Mouse (Mus musculus) C2C12 (cell line): Measurements from ENCODE around the gene L3mbtl4. TPM values are rescaled to one million over a fixed set of nuclear protein-coding genes. Genes with fewer than 3 reads are reported as not detected.
"Not testable (repeated sequence)": the region's sequence is repeated elsewhere in the genome, so short reads cannot be mapped to it uniquely, and the experiment has no call there.

Experiments
- H3K27me3 ChIP-seq: one replicate; pipeline ENCODE4 v1.6.1; 2011; ENCODE audit not compliant: control insufficient read depth, insufficient read depth, insufficient read length
- H3K36me3 ChIP-seq: one replicate; pipeline ENCODE4 v1.6.1; 2011; ENCODE audit not compliant: control insufficient read depth, insufficient read depth
- H3K4me3 ChIP-seq: one replicate; pipeline ENCODE4 v1.5.1; 2011; ENCODE audit warnings: mild to moderate bottlenecking, control low read depth; ENCODE audit not compliant: poor library complexity, insufficient read depth, severe bottlenecking
- H3K79me2 ChIP-seq: one replicate; pipeline ENCODE4 v1.6.1; 2011; ENCODE audit not compliant: control insufficient read depth, insufficient read depth
- H3K79me3 ChIP-seq: one replicate; pipeline ENCODE4 v1.6.1; 2011; ENCODE audit warnings: low read depth, control low read depth
- H3ac ChIP-seq: one replicate; pipeline ENCODE3; 2011; ENCODE audit warnings: low read depth; ENCODE audit not compliant: control insufficient read depth, insufficient read length
- CEBPB ChIP-seq: IDR thresholded peaks from one replicate; pipeline ENCODE4 v1.6.1; 2011; ENCODE audit warnings: low read depth, mild to moderate bottlenecking, control low read depth, moderate library complexity
- CTCF ChIP-seq: IDR thresholded peaks from one replicate; pipeline ENCODE4 v1.5.1; 2011; ENCODE audit not compliant: control insufficient read depth, insufficient read depth, insufficient read length
- FOSL1 ChIP-seq: IDR thresholded peaks from one replicate; pipeline ENCODE4 v1.8.0; 2011; ENCODE audit warnings: mild to moderate bottlenecking, low read length; ENCODE audit not compliant: poor library complexity, insufficient read depth, severe bottlenecking
- MAX ChIP-seq: IDR thresholded peaks from one replicate; pipeline ENCODE4 v1.6.1; 2011; ENCODE audit warnings: mild to moderate bottlenecking, control low read depth
- MYOD1 ChIP-seq: IDR thresholded peaks from one replicate; pipeline ENCODE4 v1.6.1; 2011; ENCODE audit warnings: low read depth; ENCODE audit not compliant: control insufficient read depth, insufficient read length
- MYOG ChIP-seq: IDR thresholded peaks from one replicate; pipeline ENCODE4 v1.6.1; 2011; ENCODE audit not compliant: control insufficient read depth, insufficient read length; ENCODE audit errors: extremely low read depth
- USF1 ChIP-seq: IDR thresholded peaks from one replicate; pipeline ENCODE4 v1.6.1; 2011; ENCODE audit warnings: low read depth, mild to moderate bottlenecking, control low read depth, moderate library complexity
- polyA plus RNA-seq: library from polyadenylated mRNA; unstranded; fragments of >200 nt; fragmentation: generic; extraction: Trizol; gene quantifications from one replicate; pipeline ENCODE4 v1.2.1, GENCODE M21; 2012; ENCODE audit warnings: missing spikeins

Gene L3mbtl4
- polyA plus RNA-seq, 1 experiment, result not detected

DNA sequence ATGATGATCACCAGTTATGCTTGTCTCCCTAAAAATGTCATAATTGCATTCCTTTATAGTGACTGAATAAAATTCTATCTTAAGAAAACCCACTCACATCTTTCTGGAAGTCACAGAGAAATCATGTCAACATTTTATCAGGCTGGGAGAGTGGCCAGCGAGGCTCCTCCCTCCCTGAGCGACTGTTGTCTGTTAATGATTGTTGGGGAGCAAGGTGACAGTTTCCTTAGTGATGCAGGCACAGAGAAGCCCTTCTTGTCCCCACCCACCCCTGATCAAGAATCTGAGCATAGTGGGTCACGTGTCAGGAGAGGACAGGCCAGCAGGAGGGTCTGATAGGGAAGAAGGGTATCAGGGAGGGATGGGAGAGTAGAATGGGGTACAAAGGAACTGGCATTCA is 59.8 kb downstream of the L3mbtl4 start:
- Histone ChIP-seq H3K27me3 (no peaks in the 10 kb centered on the region), H3K79me3 (no peaks in the 10 kb centered on the region), H3K79me2 (no peaks in the 10 kb centered on the region), H3K36me3 (no peaks in the 10 kb centered on the region), H3ac (no peak overlapping the region), H3K4me3 (no peak overlapping the region)
- TF ChIP-seq CEBPB, result no peak
- no peak for TF ChIP-seq MYOD1
- TF ChIP-seq MYOG, result no peak
- TF ChIP-seq FOSL1, result no peak
- no peak for TF ChIP-seq CTCF
- no peak for TF ChIP-seq MAX
- no peak for TF ChIP-seq USF1

DNA sequence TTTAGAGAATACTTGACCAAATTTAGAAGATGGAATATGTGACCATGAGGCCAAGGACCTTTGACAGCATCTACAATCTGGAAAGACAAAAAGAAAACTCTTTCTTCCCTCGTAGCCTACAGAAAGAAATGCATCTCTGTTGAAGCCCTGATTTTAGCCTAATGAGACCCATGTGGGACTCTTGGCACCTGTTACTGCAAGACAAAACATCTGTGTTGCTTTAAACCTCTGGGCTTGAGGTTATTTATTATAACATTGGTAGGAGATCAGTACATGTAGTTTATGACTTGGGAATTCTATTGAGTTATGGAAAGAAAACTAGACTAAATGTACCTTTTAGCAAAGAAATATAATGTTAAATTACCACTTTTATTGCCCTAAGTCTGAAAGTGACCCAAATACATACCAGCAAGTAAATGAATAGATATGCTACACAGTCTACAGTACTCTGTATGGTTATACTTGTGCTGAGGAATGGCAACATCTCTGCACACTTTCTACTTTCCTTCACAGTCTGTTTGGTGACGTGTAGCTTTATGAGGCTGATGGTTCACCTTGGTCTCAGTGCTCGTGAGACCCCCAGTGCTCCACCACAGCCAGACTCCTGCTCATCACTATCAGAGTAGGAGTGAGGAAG is 65.4 kb downstream of the L3mbtl4 start:
- TF ChIP-seq MYOD1 (no peak), USF1 (no peak), CTCF (no peak), MAX (no peak), MYOG (no peak), FOSL1 (no peak), CEBPB (no peak)
- Histone ChIP-seq H3K4me3 (no peak overlapping the region), H3ac (no peak overlapping the region), H3K79me2 (no peaks in the 10 kb centered on the region), H3K79me3 (no peaks in the 10 kb centered on the region), H3K27me3 (no peaks in the 10 kb centered on the region), H3K36me3 (no peaks in the 10 kb centered on the region)

DNA sequence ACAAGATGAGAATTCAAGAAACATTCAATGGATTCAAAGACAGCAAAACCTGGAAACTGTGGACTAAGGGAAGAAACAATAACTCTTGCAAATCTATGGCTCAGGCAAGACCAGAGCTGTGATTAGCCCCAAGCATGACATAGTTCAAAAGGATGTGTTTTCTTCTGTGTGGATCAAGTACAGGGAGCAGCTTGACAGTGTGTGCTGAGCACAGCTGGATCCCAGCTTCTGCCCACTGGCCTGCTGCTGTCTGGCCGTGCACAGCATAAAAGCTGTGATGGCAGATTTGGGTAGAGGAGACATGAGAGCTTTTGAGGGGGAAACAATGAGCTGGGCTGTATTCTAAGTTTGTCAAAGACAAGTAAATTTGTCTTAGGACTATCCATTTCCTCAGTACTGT is 84.1 kb downstream of the L3mbtl4 start:
- Histone ChIP-seq H3K36me3 (no peaks in the 10 kb centered on the region), H3K79me2 (no peaks in the 10 kb centered on the region), H3K4me3 (no peak overlapping the region), H3ac (no peak overlapping the region), H3K79me3 (no peaks in the 10 kb centered on the region), H3K27me3 (no peaks in the 10 kb centered on the region)
- no peak for TF ChIP-seq USF1
- no peak for TF ChIP-seq CEBPB
- TF ChIP-seq CTCF, result no peak
- no peak for TF ChIP-seq MAX
- no peak for TF ChIP-seq MYOG
- TF ChIP-seq FOSL1, result no peak
- no peak for TF ChIP-seq MYOD1

DNA sequence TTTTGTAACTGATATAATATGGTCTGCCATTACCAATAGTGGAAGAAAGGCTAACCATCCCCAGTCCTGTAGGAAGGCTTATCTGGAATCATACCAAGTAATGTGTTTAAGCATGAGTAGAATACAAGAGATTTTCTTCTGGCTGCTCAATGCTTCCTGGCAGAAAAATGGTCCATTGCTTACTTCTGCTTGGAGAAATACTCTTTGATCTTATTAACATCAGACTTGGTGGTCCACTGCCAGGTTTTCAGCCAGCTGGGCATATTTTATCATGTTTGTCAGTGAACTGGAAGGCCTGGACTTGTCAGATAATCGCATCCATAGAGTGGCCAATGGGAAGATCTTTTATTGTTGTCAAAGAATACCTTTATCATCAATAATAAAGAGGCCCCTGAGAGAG is 97.5 kb downstream of the L3mbtl4 start:
- Histone ChIP-seq H3K27me3 (no peaks in the 10 kb centered on the region), H3K36me3 (no peaks in the 10 kb centered on the region), H3K4me3 (no peak overlapping the region), H3K79me2 (no peaks in the 10 kb centered on the region), H3ac (no peak overlapping the region), H3K79me3 (no peaks in the 10 kb centered on the region)
- no peak for TF ChIP-seq USF1
- no peak for TF ChIP-seq FOSL1
- TF ChIP-seq MYOD1, result no peak
- TF ChIP-seq MAX, result no peak
- TF ChIP-seq CTCF, result no peak
- TF ChIP-seq CEBPB, result no peak
- TF ChIP-seq MYOG, result no peak

DNA sequence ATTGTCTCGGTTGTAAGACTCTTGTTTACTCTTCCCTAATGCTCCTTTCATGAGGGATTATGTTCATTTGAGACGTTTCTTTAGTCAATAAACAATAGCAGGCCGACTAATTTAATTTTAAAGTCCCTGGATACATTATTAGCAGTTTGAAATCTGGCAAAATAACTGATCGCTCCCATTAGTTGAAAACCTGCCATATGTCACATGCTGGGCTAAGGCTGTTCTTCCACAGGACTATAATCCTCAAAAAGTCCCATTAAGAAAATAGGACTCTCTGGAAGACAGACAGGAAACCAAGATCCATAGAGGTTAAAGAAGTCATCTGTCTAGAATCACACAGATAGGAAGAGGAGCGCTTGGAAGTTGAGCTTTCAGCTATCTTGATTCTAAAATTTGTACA is 114.9 kb downstream of the L3mbtl4 start:
- Histone ChIP-seq H3K36me3 (no peaks in the 10 kb centered on the region), H3K4me3 (no peak overlapping the region), H3ac (no peak overlapping the region), H3K27me3 (no peaks in the 10 kb centered on the region), H3K79me2 (no peaks in the 10 kb centered on the region), H3K79me3 (no peaks in the 10 kb centered on the region)
- TF ChIP-seq MYOG (no peak), CTCF (no peak), USF1 (no peak), MAX (no peak), FOSL1 (no peak), MYOD1 (no peak), CEBPB (no peak)

DNA sequence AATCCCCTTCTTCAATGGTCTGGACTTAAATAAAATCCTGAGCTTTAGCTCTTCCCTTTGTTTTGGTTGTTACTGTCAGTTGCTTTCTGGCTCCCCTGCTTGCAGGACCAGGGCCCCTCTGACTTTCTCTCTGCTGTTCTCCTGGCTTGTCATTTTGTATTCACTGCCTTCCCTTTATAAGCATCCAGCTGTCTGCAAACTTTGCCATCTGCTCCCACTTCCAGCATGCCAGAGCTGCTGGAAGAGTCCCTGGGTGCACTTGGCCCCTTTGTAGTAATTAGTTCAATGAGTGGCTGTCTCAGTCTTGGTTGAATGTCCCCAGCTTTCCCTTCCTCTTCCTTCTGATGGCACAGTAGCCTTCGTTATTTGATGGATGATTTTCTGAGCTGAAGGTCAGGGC is 132.4 kb downstream of the L3mbtl4 start:
- TF ChIP-seq CTCF, result no peak
- no peak for TF ChIP-seq MAX
- no peak for TF ChIP-seq USF1
- TF ChIP-seq CEBPB, result no peak
- TF ChIP-seq MYOG, result no peak
- TF ChIP-seq FOSL1, result no peak
- no peak for TF ChIP-seq MYOD1

DNA sequence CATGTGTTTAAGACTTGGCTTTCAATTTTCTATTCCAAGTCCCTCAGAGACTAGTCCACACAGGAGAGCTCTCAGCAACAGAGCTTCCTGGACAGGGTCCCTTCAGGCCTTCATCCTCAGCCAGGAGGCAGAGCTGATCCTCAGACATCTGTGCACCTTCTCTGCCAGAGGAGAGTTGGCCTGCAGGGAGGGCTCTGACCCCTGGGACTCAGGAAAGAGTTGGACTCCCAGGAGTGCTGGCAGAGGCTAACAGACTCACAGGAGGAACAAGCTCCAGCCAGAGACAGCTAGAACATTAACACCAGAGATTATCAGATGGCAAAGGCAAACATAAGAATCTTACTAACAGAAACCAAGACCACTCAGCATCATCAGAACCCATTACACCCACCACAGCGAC is 133.5 kb downstream of the L3mbtl4 start:
- not testable (repeated sequence) for H3K4me3 ChIP-seq, H3K36me3 ChIP-seq, H3K27me3 ChIP-seq, H3ac ChIP-seq, H3K79me2 ChIP-seq, H3K79me3 ChIP-seq

More for the DNA sequence above, 132.4 kb downstream of the L3mbtl4 start:
- Histone ChIP-seq H3K79me3 (no peaks in the 10 kb centered on the region), H3K79me2 (no peaks in the 10 kb centered on the region), H3ac (no peak overlapping the region), H3K27me3 (no peaks in the 10 kb centered on the region), H3K36me3 (no peaks in the 10 kb centered on the region), H3K4me3 (no peak overlapping the region)
